Mouse (Mus musculus): ENCODE results near the gene Ctsz.

Ctsz gene

GRCm38 (mm10) chr2:174438737-174439449 is at the start of gene Ctsz:
Gene Ctsz (minus strand): TSS chr2:174439039.
- DNase-seq (ENCODE audit: low read depth, low spot score) = peak; percentile 61

GRCm38 (mm10) chr2:174487005-174487404 is 48.2 kb upstream of the Ctsz start:
- no peak for DNase-seq (ENCODE audit: low read depth, low spot score)

- DNase-seq (ENCODE audit: low read depth, low spot score) = no peak
Observed at GRCm38 (mm10) chr2:174478746-174479145, 39.9 kb upstream of the Ctsz start.

GRCm38 (mm10) chr2:174477543-174478319 is 38.9 kb upstream of the Ctsz start:
- DNase-seq (ENCODE audit: low read depth, low spot score) = no peak

GRCm38 (mm10) chr2:174473550-174473927 is 34.7 kb upstream of the Ctsz start:
- peak; percentile 16 for DNase-seq (ENCODE audit: low read depth, low spot score)

GRCm38 (mm10) chr2:174472818-174473549 is 34.1 kb upstream of the Ctsz start, which contains the start of gene Prelid3b:
Gene Prelid3b (minus strand): TSS chr2:174473081.
- DNase-seq (ENCODE audit: low read depth, low spot score) = peak; percentile 99

GRCm38 (mm10) chr2:174472407-174472806 is 33.6 kb upstream of the Ctsz start:
- DNase-seq (ENCODE audit: low read depth, low spot score) = peak; percentile 10

GRCm38 (mm10) chr2:174470786-174471405 is 32.1 kb upstream of the Ctsz start:
- DNase-seq (ENCODE audit: low read depth, low spot score) = no peak

- no peak for DNase-seq (ENCODE audit: low read depth, low spot score)
Observed at GRCm38 (mm10) chr2:174470333-174470732, 31.5 kb upstream of the Ctsz start.

GRCm38 (mm10) chr2:174463789-174464523 is 25.1 kb upstream of the Ctsz start, which contains the start of gene Atp5e:
Gene Atp5e (minus strand): TSS chr2:174464105.
- DNase-seq (ENCODE audit: low read depth, low spot score) = peak; percentile 99

GRCm38 (mm10) chr2:174463370-174463769 is 24.5 kb upstream of the Ctsz start:
- DNase-seq (ENCODE audit: low read depth, low spot score) = no peak

- DNase-seq (ENCODE audit: low read depth, low spot score) = no peak
Observed at GRCm38 (mm10) chr2:174459365-174459764, 20.5 kb upstream of the Ctsz start.

GRCm38 (mm10) chr2:174453681-174454080 is 14.8 kb upstream of the Ctsz start:
- DNase-seq (ENCODE audit: low read depth, low spot score) = peak; percentile 12

GRCm38 (mm10) chr2:174450353-174450752 is 11.5 kb upstream of the Ctsz start, which contains the start of gene Tubb1:
Gene Tubb1 (plus strand): TSS chr2:174450695.
- DNase-seq (ENCODE audit: low read depth, low spot score) = no peak

- no peak for DNase-seq (ENCODE audit: low read depth, low spot score)
Observed at GRCm38 (mm10) chr2:174448405-174448804, 9.6 kb upstream of the Ctsz start.

- DNase-seq (ENCODE audit: low read depth, low spot score) = no peak
Observed at GRCm38 (mm10) chr2:174446905-174447304, 8.1 kb upstream of the Ctsz start.

- no peak for DNase-seq (ENCODE audit: low read depth, low spot score)
Observed at GRCm38 (mm10) chr2:174446492-174446891, 7.7 kb upstream of the Ctsz start.

- DNase-seq (ENCODE audit: low read depth, low spot score) = no peak
Observed at GRCm38 (mm10) chr2:174445018-174445417, 6.2 kb upstream of the Ctsz start.

GRCm38 (mm10) chr2:174444359-174444758 is 5.5 kb upstream of the Ctsz start:
- no peak for DNase-seq (ENCODE audit: low read depth, low spot score)

- DNase-seq (ENCODE audit: low read depth, low spot score) = no peak
Observed at GRCm38 (mm10) chr2:174443046-174443445, 4.2 kb upstream of the Ctsz start.

GRCm38 (mm10) chr2:174442460-174442859 is 3.6 kb upstream of the Ctsz start:
- DNase-seq (ENCODE audit: low read depth, low spot score) = peak; percentile 10
